Mouse (Mus musculus) adrenal gland, adult 8-10 months (tissue): ENCODE measurements around the gene Usb1. TPM values are rescaled to one million over a fixed set of nuclear protein-coding genes. Genes with fewer than 3 reads are reported as not detected.
A peak's percentile ranks its signal among the peaks of the same experiment; 100 is the strongest.

ENCODE experiments used
- DNase-seq: peaks from one replicate; pipeline ENCODE4 v3.0.0; 2022
- total RNA-seq, 4 experiments: library from RNA; stranded (reverse); gene quantifications; 2 replicates each; pipeline ENCODE4 v1.2.4; 2022

The Usb1 gene
- total RNA-seq, 4 experiments from 2014 or later, result 16.7 to 24.1 (median 20.2) TPM

DNA sequence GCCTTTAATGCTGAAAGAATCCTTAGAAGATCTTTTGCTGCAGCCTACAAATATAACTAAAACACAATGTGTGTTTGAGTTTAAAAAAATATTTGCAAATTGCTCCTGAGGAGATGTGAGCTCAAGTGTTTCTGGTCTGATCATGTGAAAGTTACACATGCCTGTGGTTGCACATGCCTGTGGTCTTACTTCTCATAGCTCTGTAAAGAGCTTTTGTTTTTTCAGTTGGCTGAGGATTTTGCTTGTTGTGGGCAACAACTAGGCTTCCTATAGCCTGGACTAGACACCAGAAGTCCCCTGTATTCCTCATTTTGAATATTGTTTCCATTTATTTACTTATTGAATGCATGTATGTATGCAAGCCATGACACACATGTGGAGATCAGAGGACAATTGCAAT, 4.3 kb downstream of the Usb1 start:
- no peak for DNase-seq

DNA sequence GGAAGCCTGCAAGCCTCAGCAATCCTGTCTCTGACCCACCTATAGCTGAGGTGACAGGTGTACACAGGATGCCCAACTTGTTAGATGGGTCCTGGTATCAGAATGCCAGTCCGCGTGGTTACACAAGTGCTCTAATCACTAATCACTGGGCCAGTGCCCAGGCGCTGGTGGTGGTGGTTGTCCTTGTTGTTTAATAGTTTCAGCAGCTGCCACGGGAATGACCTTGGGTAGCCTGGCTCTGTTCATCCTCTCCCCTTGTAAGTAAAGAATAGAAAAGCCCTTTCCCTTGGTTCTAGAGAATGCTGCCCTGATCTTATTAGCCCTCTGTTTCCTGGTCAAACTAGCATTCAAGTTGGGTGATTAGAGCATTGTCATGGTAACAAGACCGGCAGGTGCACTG, 9.6 kb downstream of the Usb1 start:
- DNase-seq, result peak; percentile 67

DNA sequence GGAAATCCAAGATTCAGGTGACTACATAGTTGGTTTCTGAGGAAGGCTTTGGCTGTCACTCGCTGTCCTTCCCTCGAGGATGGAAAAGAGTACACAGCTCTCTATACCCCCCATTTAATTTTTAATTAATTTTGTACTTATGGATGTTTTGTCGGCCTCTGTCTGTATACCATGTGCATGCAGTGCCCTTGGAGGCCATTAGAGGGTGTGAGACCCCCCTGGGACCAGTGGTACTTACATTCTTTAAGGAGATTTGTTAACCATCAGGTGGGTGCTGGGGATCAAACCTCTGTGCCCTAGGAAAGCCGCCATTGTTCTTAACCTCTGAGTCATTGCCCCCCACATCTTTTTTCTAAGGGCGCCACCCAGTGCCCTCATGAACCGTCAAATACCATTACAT, 12.6 kb downstream of the Usb1 start:
- no peak for DNase-seq

DNA sequence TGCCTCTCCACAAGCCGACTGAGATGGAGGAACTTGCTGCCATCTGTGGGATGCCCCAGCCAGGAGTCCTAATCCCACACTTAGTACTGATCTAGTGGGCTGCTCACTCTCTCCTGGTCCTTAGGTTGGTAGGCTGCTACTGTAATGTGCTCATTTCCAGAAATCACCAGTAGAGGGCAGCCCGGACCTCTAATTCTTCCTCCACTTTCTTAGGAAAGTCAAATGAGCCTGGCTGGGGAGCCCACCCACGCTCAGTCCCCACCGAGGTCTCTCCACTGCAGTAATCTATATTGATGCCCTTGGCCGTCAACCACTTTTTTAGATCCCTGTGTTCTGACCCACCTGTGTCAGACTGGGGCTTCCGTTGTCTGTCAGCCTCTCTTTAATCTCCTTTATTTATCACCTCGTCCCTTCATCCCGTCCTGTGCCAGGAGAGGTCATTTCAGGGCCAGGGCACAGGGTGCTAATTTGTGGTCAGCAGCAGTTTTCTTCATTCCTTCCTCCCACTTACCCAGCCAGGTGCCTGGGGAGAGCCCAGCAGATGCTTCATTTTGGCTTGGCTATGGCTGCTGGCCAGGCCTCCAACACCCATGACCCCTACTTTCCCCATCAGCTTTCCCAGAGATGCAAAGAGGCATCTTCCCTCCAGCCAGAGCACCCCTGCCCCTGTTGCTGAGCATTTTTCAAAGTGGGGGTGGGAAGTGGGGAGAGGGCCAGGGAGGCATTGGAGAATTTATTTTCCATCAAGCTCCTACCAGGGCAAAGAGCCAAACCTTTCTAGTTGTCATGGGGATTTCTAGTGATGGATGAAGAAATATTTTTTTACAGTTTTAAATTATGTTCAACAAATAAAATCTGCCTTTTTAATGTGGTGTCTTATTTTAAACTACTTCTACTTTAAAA, 14.8 kb downstream of the Usb1 start:
- DNase-seq, result peak; percentile 36

DNA sequence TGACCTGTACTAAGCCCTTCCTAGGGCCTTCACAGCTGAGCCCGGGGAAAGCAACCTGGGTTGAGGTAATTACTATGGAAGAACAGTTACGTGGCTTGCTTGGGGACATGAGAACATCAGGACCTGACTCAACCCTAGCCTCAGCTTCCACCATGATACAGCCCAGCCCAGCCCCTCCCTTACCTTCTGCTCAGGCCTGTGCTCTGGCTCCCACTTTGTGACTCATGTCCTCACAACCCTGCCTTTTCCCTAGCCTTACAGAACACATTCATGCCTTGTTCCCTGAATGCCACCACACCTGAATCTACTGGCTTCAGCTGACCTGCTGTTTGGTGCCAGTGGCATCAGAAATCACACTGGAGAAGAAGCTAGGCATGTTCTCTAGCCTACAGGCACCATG, 16.3 kb downstream of the Usb1 start:
- DNase-seq, result no peak

DNA sequence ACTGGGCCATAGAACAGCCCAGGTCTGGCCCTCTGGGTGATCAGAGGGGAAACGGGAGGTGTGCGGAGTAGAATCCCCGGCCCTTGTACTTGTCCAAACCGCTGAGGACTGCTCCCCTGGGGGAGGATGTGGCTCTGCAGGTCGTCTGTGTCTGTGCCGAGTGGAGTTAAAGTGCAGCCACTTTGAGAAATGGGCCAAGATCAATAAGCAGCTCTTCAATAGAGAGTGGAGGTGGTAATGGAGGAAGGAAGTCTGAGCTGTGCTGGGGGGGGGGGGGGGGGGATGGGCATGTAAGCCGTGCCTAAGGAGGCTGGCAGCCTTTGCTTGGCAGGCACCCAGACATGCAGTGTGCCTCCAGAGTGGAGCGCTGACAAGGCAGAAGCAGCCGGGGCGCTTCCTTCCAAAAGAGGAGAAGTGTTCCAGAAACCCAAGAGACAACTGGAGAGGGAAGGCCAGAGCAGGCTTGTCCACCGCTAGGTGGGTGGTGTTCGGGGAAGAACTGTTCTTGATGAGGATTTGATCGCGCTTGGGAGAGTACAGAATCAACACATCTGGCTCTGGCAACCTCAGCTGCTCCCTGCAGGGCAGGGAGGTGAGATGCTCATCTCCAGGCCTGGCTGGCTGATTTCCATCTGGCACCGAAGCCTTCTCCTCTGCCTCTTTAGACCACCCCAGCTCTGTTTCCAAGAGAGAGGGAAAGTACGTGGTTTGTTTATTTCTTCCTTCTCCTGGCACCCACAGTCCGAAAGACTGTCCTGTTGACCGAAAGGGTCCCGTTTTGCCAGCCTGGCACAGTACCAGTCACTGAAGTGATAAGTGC, 16.9 kb downstream of the Usb1 start:
- DNase-seq, result no peak

DNA sequence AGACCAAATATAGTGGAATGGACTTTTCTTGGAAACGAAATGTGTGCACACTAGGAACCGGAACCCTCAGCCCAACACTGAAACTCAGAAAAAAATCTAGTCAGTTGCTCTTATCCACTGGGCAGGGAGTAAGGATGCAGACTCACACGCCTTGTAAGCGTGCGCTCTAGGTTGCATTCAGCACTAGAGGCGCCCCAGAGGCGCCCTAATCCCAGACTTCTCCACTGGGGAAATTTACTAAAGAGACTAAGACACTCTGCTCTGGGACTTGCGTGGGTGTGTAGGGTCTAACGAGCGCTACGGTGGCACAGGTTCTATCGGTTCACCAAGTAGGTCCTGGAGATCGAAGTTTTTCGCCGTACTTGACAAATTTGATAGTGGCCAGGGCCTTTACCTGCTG, 19.4 kb downstream of the Usb1 start:
- no peak for DNase-seq

DNA sequence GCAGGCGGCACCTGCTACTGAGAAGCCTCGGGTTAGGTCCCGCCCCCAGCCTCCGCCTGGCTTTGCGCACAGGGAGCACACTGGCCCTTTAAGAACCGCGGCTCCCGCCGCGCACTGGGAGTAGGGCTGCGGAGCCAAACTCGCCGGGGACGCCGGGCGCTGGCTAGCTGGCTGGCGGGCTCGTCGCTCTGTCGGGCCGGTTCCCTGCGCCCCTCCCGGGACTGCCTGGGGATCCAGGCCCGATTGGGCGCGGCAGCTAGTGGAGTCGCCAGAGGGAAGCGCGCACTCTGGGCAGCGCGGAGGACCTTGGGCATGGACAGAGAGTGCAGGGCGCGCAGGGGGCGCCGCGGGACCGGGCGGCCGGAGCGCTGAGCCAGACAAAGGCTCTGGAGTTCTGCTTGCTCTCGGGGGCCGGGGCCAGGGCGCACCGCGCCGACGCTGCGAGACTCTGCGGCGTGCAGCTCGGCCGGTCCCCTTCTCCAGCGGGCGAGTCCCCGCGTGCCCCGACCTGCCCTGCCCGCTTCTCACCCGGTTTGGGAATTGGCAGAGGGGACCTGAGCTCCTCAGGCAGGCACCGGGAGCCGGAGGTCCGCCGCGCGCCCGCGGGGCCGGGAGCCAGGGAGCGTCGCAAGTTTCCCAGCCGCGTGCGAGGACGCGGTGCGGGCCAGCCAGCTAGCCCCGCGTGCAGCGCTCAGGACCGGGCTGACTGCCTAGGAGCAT, 20.2 kb downstream of the Usb1 start, which contains the start of gene Mmp15:
Gene Mmp15, plus strand, starts transcription at position 118 of the 720 bp plus-strand sequence.
- DNase-seq, result peak; percentile 49

DNA sequence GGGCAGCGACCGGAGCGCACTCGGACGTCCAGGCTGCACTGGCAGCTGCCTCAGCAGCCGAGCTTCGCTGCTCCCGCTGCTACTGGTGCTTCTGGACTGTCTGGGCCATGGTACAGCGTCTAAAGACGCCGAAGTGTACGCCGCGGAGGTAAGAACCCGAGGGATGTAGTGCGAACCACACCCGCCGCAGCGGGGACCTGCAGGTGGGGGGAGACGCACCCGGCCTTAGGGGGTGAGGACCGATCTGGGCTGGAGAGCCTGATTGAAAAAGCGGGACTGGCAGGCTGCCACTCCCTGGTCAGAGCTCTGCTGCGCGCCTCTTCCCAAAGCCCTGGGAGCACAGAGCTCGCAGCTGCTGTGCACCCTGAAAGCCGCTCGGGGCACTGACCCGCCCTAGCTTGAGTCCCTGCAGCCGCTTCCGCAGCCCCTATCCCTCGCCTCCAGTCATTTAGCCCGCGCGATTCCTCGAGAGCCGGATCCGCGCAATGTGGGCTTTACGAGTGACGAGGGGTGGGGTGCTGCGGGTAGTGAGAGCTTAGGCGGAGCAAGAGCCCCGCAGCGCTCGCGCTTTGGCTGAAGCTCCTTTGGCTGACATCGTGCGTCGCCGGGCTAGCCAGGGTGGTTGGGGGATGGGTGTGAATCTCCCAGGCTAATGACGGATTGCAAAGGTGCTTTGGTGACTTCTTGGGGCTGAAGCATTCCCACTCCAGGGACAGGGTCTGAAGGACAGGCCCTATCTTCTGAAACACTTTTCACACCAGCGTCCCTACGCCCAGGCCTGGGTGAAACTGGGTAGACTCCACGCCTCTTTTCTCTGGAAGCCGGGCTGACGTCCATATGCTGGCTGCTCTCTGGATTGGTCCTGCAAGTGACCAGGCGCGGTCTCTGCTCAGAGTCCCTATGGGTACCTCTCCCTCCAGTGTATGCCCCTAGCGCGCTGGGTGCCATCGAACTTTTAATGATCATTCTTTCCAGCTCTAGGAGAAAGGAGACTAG, 21.1 kb downstream of the Usb1 start:
- peak; percentile 12 for DNase-seq

DNA sequence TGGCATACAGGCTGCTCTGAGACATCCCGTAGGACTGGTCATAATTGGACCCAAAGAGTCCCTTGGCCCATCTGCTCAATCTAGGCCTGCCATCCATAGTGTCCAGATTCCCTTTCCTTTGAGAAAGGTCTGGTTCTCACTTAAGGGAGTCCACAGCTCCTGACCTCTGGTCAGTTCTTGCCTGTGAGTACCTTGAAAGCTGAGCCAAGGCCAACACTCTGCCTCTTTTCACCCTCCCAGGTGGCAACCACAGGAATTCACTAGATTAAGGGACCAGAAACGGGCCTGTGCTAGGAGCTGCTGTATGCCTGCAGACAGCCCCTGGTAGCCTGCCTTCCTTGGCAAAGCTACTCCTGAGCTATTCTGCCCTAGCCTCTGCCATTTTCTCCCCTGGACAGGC, 22.5 kb downstream of the Usb1 start:
- no peak for DNase-seq

DNA sequence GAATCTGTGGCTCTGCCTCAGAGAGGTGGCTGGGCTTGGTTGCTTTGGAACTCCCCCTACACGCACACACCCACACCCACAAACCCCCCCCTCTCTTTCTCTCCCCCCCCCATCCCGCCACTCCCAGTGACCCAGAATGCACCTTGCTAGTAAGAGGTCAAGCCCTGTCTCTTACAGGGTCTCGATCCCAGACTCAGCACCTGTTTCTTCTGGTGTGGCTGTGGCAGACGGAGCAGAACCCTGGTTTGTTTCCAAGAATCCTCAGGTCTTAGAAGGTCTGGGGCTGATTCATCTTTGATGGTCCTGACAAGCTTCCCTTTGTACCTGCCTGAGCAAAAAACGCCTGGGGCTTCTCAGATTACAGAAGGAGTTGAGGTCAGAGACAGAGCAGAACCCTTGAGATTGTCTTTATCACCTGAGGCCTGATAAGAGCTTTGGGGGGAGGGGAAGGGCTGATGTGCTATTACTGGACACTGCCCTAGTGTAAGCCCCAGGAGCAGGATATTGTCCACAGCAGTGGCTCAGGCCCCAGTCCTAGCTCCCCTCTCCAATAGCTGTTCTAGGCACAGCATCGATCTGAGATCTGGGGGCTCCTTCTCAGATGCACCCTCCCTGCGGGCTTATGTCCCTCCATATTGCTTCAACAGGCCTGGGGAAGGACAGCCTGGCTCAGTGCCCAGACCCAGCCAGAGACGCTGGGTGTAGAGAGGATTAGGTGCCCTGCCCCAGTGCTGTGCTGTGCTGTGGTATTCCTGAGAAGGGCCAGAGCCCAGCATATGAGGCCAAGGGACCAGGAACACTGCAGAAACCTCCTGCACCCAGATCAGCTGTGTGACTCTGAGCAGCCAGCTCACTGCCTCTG, 26.7 kb downstream of the Usb1 start:
- no peak for DNase-seq

DNA sequence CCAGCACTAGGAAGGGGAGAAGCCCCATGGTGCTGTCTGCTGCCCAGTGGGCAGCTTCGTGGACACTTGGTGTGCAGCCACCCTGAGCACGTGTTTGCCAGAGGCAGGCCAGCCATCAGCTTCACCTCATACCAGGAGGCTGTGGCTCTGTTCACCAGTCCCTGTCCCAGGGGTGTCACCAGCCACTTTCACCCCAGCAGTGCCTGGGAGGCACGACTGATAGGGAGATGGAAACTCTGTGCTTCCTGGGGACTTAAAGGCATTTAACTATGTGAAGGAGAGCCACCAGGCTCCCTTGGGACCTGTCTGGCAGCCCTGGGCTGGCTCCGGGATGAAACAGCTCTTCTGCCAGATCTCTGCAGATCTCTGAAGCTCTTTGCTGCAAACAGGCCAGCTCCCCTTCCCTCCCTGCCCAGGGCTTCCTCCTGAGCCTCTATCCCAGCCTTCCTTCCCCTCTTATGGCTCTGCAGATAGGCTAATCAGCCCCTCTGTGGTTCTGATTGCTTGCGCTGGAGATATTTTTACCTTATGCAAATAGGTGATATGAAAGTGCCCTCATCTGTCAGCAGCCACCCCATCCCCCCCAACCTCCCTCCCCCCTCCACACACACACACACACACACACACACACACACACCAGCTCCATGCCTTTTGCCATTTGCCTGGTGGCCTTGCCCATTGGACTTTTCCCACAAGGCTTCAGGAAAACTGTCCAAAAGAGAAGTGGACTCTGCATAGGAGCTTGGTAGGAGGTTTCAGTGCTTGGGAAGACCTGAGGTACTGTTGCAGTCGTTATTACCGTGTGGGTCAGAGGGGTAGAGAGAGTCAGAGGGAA, 28.3 kb downstream of the Usb1 start:
- no peak for DNase-seq

DNA sequence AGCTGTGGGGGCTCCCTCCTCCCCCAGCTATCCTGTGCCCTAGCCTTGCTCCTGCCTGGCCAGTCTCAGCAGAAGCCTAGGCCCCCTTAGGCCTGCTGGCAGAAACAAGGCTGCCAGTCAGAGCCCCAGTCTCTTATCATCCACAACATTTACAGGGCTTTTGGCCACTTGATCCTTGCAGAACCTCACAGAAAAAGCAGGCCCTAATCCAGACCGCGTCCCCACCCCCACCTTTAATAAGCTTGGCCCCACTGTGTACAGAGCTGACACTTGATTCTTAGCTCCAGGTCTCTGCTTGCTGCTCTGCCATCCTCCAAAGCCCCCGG, 28.9 kb downstream of the Usb1 start:
- no peak for DNase-seq

DNA sequence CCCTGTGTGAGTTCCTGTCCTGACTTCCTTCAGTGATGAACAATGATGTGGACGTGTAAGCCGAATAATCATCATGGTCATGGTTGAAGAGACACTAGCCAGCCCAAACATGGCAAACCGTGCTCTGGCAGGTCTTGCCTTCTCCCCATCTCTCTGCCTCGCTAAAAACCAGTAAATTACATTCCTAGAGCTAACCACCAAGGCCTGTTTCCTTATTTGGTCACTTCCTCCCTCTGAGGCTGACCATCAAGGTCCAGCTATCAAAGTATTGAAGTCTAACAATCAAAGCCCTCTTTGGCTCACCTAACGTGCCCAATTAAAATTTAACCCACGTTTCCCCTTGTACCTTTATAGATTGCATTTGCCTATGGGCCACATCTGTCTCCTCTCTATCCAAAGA, 30.2 kb downstream of the Usb1 start:
- peak; percentile 14 for DNase-seq

DNA sequence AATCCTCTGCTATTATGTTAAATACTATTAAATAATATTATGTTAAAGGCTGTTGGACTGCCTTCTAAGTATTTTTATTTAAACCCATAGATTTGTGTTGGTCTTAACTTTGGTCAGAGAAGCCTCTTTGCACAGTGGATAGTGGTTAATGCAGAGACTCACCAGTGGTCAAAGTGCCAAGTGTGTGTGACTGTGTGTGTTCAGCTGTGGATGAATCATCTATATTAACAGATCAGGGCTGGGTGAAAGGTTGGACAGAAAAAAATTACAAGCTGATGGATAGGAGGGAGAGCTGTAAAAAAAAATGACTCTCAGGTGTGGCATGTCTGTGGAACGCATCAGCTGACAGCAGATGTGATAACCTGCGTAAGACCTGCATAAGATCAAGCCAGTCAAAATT, 31.8 kb downstream of the Usb1 start:
- no peak for DNase-seq

DNA sequence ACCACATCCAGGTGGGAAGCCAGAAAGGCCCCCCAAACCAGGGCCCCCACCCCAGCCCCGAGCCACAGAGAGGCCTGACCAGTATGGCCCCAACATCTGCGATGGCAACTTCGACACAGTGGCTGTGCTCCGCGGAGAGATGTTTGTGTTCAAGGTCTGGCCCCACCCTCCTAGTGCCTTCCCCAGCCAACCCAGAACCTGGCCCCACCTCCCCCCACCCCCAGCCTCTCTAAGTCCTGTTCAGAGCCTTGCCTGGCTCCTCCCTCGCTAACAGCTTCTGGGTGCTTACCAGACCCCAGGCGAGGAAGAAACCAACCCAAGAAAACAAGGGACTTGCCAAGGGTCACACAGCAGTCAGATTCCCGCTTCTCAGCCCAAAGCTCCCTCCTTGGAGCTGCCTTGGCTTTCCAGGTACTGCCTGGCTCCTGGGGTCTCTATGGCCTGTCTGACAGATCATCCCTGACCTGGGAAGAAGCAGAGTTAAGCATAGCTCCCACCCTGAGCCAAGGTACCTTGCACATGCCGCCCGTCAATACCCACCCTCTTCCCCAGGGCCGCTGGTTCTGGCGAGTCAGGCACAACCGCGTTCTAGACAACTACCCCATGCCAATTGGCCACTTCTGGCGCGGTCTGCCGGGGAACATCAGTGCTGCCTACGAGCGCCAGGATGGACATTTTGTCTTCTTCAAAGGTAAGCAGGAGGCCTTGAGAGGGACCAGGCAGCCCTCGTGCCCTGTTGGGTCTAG, 37.7 kb downstream of the Usb1 start:
- DNase-seq, result no peak

DNA sequence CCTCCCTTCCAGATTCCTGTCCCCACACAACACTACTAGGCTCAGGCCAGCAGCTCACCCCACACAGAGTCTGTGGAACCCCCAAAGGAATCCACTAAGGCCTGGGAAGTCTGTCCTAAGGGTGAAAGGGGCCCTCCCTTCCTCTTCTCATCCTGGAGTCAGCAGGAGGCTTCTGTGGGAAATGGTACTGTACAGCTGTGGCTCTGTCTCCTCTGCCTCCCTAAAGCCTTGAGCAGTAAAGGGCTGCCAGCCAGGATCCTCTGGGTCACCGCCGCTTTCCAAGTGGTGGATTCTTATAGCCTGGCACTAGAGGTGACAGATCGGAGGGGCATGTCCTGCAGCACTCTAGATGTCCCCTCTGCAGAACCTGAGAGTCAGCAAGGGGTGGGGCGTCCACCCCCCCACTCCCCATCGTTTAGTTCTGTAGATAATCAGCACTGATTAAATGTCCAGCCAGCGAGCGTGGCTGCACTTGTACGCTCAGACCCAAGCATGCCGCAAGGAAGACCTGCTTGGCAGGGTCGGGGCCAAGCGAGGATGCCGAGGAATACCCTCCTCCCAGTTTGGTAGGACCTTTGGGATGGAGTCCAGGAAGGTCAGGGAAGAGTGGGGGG, 41.4 kb downstream of the Usb1 start:
- DNase-seq, result no peak

DNA sequence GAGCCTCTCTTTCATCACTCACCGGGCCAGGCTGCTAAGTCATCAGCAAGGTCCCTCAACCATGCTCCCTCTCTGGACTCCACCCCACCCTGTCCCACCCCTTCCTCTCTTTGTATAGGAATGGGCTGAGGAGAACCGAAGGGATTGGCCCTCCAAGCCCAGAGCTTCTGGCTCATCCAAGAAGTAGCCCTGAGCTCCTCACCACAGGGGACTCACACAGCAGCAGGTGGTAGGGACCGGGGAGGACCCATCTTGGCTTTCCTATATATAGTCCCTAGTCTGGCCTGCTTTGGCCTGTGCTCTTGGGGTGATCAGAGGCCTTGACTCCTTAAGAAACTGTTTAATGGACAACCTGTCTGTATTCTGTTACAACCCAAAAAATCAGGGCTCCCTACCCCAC, 42.3 kb downstream of the Usb1 start:
- no peak for DNase-seq
